Mouse (Mus musculus): ENCODE measurements around the gene Trmt61a.
"Not testable (repeated sequence)": the region's sequence is repeated elsewhere in the genome, so short reads cannot be mapped to it uniquely, and the experiment has no call there.

Trmt61a gene

GRCm38 (mm10) chr12:111699542-111699941 lies 21.6 kb downstream of the Trmt61a start:
- DNase-seq = no peak

- DNase-seq = no peak
Measured at GRCm38 (mm10) chr12:111700920-111701458, 23.1 kb downstream of the Trmt61a start.

GRCm38 (mm10) chr12:111703301-111703700 lies 25.4 kb downstream of the Trmt61a start:
- DNase-seq = no peak

- DNase-seq = no peak
Measured at GRCm38 (mm10) chr12:111704609-111705008, 26.7 kb downstream of the Trmt61a start.

DNA sequence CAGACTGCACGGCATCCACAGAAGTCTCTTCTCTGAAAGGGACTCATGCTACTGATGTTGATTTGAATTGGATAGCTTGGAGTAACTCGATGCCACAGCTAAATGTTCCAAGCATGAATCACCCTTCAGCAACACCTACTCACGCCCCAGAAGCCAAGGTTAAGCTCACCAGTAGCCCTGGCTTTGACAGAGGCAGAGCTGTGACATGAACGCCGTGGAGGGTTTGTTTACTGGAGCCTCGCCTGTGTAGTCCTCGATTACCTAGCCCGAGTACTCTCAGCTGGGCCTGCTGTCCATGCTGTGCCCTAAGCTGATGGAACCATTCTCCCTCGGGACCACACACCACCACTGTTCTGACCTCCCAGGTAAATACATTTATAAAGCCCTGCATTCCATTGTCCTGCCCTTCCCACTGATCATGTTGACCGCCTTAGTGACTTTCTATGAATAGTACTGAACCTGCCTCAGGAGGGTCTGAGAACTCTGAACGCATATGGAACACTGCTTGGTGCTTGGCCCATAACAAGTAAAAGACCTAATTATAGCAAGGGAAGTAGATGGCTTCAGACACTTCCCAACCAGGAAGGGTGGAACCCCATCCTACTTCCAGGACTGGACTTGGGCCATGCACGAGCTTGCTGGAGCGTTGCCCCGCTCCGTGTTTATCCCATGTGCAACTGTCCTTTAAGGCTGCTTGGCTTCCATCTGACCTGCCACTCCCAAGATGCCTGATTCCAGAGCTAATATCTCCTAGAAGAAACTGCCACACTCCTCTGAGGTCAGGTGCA lies 27.5 kb downstream of the Trmt61a start:
- no peak for DNase-seq

GRCm38 (mm10) chr12:111708181-111708580 lies 30.3 kb downstream of the Trmt61a start:
- no peak for DNase-seq

DNA sequence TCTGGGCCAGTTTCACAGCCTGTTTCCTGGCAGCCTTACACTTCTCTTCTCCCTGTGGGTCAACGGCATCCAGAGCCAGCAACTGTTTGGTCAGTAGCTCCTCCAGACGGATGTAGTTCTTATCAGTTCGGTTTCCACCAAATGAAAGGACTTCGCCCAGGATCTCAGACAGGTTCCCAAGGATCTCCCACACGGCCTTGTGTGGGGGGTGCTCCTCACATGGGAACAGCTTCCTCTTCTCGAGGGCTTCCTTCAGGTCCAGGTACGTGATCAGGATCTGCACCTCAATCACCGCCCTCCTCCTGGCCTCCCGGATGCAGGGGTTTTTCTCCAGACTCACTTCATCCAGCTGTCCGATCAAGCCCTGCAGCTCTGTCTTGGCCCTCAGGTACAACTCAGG lies 32.2 kb downstream of the Trmt61a start:
- no peak for DNase-seq

DNA sequence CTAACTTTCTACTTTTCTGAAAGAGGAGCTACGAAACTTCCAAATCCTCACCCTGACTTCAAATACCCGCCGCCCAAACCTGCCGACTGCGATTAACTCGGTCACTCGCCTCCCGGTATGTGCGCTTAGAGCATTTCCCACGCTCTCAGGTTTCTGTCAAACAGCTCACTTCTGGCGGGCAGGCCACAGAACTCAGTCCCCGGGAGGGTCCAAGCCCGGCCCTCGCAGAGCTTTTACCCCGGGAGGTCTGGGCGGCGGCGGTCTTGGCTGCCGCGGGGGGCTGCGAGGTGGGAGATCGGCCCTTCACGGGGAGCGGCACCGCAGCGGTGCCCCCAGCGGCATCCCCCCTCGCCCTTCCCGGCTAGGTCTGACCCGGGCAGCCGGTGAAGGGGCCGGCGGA lies 34.6 kb downstream of the Trmt61a start:
- no peak for DNase-seq

GRCm38 (mm10) chr12:111713004-111713651 lies 35.2 kb downstream of the Trmt61a start, which contains the start of the genes Bag5 and Apopt1:
TSS of gene Bag5 (minus strand) at chr12:111713257.
TSS of gene Apopt1 (plus strand) at chr12:111713261.
- peak; percentile 87 for DNase-seq

DNA sequence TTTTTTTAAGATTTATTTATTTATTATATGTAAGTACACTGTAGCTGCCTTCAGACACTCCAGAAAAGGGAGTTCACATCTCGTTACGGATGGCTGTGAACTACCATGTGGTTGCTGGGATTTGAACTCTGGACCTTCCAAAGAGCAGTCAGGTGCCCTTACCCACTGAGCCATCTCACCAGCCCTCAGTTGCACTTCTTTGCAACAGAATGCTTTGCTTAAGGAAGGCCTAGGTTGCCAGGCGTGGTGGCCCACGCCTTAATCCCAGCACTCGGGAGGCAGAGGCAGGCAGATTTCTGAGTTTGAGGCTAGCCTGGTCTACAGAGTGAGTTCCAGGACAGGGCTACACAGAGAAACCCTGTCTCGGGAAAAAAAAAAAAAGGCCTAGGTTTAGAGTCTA lies 36.0 kb downstream of the Trmt61a start:
- not testable (repeated sequence) for DNase-seq

DNA sequence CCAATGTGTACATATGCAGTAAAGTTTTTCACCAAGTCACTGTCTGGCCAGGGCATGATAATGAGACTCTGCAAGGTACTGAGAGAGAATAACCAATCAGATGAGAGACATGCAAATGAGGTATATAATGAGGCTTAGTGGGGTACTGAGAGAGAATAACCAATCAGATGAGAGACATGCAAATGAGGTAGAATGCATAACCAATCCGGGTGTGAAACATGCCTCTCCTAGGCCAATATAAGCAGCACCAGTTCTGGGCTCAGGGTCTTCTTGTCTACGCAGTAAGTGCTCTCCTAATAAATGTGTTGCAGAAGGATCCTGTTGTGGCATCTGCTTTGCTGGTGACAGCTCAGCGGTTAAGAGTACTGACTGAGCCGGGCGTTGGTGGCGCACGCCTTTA lies 38.6 kb downstream of the Trmt61a start:
- DNase-seq = no peak

DNA sequence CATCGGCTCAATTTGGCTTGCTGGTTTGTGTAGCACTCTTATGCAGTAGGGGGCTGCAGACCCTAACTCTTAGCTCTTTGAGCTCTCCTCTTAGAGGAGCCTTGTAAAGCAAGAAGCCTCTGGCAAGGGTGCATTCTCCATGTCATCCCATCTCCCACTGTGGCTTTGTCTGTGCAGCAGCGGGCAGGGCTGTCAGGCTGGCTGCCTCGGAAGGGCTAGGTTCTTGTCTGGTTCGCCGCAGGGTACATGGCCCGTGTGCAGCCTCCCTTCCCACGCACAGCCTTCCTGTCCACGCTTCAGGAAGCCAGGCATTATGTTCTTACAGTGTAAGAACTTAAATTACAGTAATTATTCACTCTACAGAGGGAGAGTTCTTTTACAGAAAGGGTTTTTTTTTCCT lies 40.8 kb downstream of the Trmt61a start:
- no peak for DNase-seq

DNA sequence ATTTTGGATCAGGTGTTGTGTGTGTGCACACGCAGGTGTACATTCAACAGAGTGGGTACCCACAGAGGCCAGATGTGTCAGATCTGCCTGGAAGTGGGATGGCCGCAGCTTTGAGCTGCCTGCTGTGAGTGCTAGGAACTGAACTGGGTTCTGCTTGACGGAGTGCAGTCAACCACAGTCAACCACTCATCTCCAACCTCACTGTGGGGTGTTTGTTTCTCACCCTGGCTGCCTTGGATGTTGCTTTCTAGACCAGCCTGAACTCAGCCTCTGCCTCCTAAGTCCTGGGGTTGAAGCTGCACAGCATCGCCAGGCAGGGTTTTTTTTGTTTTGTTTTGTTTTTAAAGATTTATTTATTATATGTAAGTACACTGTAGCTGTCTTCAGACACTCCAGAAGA lies 42.3 kb downstream of the Trmt61a start:
- DNase-seq = no peak

DNA sequence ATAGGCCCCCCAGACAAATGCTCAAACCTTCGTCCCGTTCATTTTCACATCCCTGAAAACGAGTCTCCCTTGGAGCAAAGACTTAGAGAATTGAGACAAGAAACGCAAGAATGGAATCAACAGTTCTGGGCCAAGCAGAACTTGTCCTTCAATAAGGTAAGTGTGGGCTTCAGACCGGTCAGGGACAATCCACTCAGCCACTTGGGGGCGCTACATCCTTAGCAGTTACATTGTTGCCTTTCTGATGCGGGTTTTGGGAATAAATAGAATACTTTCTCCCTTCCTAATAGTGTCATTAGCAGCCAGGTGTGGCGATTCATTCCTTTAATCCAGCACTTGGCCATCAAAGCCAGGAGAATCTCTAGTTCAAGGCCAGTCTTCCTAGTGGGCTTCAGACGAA lies 44.7 kb downstream of the Trmt61a start:
- DNase-seq = peak; percentile 72

DNA sequence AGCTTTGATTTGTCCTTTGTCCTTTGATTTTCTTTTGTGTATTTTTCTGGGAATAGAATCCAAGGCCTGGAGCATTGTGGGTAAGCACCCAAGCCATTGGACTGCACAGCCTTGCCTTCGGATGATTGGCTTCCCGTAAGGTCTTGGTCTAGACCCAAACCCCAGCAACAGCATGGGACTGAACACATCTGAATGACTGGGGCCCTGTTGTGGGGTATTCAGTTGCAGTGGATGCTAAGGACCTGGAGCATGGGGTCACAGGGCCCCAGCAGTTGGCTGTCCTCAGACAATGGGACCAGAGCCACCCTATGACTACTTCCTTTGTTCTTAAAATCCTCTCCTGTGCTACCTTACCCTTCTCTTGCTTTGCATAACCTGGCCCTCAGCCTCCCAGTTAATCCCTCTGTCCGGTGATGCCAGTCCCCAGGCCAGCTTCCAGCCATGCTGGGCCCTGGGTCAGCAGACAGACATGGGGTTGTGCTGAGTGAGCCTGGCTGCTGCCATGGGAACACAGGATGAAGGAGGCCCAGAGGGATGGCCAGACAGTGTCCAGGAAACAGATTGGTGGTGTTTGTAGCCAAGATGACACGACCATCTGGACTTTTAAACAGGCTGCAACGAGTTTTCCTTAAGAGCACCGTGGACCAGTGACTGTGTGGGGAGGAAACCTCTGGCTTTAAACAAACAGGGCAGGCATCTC lies 46.9 kb downstream of the Trmt61a start:
- DNase-seq = no peak

DNA sequence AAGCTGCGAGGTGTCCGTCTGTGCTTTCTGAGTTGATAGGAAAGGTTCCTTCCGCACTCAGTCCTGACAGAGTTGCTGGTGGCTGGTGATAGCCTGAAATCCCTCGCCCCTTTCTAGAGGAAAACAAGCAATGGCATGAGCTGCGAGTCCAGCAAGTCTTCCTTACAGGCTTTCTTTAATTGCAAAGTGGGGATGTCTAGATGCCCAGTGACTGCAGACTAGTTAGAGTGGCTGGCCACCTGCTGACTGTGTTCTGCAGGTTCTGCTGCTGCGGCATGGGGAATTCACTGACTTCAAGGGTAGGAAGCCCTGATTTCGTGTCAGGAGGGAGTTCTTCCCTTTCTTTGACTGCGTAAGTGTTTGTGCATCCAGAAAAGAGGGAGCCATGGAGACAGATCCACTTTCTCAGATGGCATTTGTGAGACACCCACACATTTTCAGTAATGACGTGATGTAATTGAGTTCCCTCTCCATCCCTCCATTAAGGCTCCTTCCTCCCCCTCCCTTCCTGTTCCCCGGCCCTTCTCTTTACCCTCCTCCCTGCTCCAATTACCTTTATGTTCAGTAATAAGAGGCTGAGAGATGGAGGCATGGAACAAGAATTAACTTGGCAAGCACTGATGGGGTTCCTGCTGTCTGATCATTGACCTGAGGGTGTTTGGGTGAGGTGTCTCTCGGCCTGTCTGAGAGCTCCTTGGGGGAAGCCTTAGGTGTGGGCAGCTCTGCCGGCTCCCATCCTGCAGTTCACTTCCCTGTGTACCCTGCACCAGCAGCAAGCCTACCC lies 47.6 kb downstream of the Trmt61a start:
- no peak for DNase-seq

- no peak for DNase-seq
Measured at GRCm38 (mm10) chr12:111726122-111726463, 48.2 kb downstream of the Trmt61a start.

DNA sequence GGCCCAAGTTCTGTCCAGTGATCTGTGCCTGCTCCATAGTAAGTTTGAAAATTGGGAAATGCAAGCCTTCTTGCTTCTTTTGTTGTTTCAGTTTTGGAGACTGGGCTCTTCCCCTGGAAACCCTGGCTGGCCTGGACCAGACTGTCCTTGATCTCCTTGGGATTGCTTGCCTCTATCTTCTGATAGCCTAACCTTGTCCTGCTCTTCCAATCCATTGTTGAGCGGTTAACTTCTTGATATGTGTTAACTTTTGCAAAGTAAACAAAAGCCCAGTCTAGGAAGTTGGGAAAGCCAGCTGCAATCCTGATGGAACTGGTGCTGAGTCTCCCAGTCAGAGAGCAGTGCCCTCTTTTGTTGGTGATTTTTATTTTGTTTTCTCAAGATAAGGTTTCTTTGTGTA lies 50.1 kb downstream of the Trmt61a start:
- DNase-seq = no peak

DNA sequence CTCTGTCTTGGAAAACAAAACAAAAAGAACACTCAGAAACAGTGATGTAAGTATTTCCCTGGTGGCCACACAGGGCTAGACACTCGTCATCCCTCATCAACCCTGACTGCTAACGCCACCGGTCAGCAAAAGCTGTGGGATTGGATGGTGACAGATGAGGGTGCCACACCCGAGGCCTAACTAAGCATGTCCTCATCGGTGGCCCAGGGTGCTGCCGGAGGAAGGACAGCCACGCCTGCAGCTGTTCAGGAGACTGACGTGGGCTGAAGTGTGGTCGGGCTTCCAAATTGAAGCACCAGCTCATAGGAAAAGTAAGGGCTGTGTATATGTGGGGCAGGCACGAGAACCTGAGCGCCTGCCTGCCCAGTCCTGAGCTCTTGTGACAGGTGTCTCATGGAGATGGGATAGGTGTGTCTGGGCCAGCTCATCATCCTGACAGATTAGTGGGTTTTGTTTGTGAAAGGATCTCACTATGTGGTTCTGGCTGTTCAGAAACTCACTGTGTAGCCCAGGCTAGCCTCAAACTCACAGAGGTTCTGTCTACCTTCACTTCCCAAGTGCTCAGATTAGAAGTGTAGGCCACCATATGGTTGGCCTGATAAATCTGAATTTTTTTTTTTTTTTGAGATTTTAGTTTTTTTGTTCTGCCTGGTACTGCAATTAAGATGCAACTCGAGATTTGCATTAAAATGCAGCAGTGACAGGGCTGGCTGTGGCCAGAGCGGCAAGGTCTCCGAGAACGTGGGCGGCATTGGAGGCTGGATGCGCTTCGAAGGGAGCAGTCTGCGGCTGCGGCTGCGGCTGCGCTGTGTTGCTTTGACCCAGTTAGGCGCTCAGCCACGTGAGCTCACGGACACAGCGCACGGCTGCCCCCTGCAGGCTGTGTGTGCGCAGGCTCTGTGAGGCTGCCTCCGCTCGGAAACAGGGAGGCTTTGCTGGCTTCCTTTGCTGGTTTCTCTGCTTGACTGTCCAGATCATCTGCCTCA lies 54.2 kb downstream of the Trmt61a start:
- peak; percentile 90 for DNase-seq

GRCm38 (mm10) chr12:111732921-111733320 lies 55.0 kb downstream of the Trmt61a start:
- no peak for DNase-seq
